Mouse (Mus musculus) G1E-ER4 (cell line): ENCODE measurements around the gene Mad1l1. TPM values are rescaled to one million over a fixed set of nuclear protein-coding genes. Genes with fewer than 3 reads are reported as not detected.

ENCODE experiments used
- GATA1 ChIP-seq: IDR thresholded peaks from one replicate; pipeline ENCODE4 v1.8.0; 2012; ENCODE audit warnings: low read length, inconsistent platforms
- polyA plus RNA-seq: library from polyadenylated mRNA; stranded (reverse); fragments of >175 nt; gene quantifications from 2 replicates; pipeline ENCODE4 v1.2.3, GENCODE M21; 2012

The Mad1l1 gene
- polyA plus RNA-seq, 1 experiment = 35.6 TPM

- TF ChIP-seq GATA1 = no peak
Observed at GRCm38 (mm10) chr5:140338779-140339178, 17.4 kb upstream of the Mad1l1 start.

GRCm38 (mm10) chr5:140336680-140337079 is 15.3 kb upstream of the Mad1l1 start:
- TF ChIP-seq GATA1 = no peak

- no peak for TF ChIP-seq GATA1
Observed at GRCm38 (mm10) chr5:140333631-140334030, 12.3 kb upstream of the Mad1l1 start.

GRCm38 (mm10) chr5:140332519-140332918 is 11.2 kb upstream of the Mad1l1 start:
- TF ChIP-seq GATA1 = no peak

GRCm38 (mm10) chr5:140331615-140332512 is 10.5 kb upstream of the Mad1l1 start, which contains the start of gene Mrm2:
Gene Mrm2, minus strand, starts transcription at chr5:140331898.
- no peak for TF ChIP-seq GATA1

- TF ChIP-seq GATA1 = no peak
Observed at GRCm38 (mm10) chr5:140324058-140324457, 2.7 kb upstream of the Mad1l1 start.

GRCm38 (mm10) chr5:140321756-140322575 is 614 bp upstream of the Mad1l1 start:
- no peak for TF ChIP-seq GATA1

GRCm38 (mm10) chr5:140316716-140317115 is 4.6 kb downstream of the Mad1l1 start:
- no peak for TF ChIP-seq GATA1

- TF ChIP-seq GATA1 = no peak
Observed at GRCm38 (mm10) chr5:140307602-140308001, 13.8 kb downstream of the Mad1l1 start.

GRCm38 (mm10) chr5:140306016-140306415 is 15.3 kb downstream of the Mad1l1 start:
- TF ChIP-seq GATA1 = no peak

GRCm38 (mm10) chr5:140298291-140298690 is 23.1 kb downstream of the Mad1l1 start:
- TF ChIP-seq GATA1 = no peak

GRCm38 (mm10) chr5:140292152-140292551 is 29.2 kb downstream of the Mad1l1 start:
- TF ChIP-seq GATA1 = no peak

GRCm38 (mm10) chr5:140289161-140289560 is 32.2 kb downstream of the Mad1l1 start:
- no peak for TF ChIP-seq GATA1

GRCm38 (mm10) chr5:140288287-140288686 is 33.1 kb downstream of the Mad1l1 start:
- no peak for TF ChIP-seq GATA1

GRCm38 (mm10) chr5:140284761-140285160 is 36.6 kb downstream of the Mad1l1 start:
- TF ChIP-seq GATA1 = no peak

- no peak for TF ChIP-seq GATA1
Observed at GRCm38 (mm10) chr5:140284011-140284410, 37.3 kb downstream of the Mad1l1 start.
